Mouse (Mus musculus) ES-Bruce4 (cell line): Measurements from ENCODE around the gene Gm38392.

Experiments used
- CTCF ChIP-seq: IDR thresholded peaks from one replicate; pipeline ENCODE4 v1.8.1; 2011; ENCODE audit warnings: low read depth, low read length
- EP300 ChIP-seq: IDR thresholded peaks from 2 replicates; pipeline ENCODE4 v1.6.1; 2011; ENCODE audit warnings: low read depth, low read length; ENCODE audit not compliant: insufficient read depth
- POLR2A ChIP-seq: IDR thresholded peaks from one replicate; pipeline ENCODE4 v1.8.1; 2011; ENCODE audit warnings: low read length; ENCODE audit not compliant: insufficient read depth

DNA sequence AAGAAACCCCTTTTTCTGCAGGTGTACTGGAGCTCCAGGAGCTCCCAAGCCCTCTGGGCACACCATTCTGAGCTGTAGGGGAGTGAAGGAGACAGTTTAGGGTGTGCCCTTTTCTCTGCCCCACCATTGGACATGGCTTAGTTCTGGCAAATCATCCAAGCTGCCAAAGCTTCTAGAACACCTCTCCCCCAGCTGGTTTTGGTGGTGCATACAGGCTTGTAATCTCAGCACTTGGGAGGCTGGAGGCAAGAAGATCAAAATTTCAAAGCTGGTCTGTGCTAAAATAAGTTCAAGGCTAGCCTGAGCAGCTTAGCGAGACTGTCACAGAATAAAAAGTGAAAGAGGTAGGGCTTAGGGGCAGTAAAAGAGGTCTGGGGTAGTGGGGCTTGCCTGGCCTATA is 74.7 kb downstream of the Gm38392 start:
- TF ChIP-seq CTCF (no peak), POLR2A (no peak), EP300 (no peak)
